19 mouse cellular contexts compared by ENCODE assay signal in the genomic region with DNA sequence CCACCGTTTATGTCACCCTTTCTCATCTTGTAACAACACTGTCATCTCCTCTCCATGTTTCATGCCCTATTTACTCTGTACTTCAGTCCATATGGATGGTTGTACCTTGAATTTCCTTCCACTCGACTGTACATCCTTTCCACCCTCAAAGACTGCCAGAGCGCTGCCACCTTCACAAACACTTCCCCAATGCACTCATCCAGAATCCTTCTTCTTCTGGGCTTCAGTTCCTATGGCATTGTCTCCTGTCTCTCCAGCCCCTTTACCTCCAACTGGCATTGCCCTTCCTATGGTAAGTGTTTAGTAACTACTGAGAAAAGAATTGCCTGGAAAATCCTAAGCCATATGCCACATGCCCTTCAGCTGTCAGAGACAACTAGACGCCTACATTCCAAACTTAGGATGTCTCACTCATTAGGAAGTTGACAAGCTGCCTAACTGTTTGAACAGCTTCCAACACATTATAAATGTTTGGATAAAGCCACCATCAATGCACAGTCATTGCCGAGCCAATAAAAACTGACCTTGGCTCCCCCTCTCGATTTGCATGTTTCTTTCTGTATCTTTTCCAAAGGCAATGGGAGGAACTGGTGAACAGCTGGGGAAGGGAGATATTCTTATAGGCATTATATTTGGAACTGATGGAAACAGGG.
DNase-seq lines count a peak whose midpoint lies in the region; ATAC-seq and TF ChIP-seq lines count a peak whose summit lies in the region.
"Had no signal": no experiment of that assay in that cellular context is flagged by ENCODE, and none has a peak within 500 bp of the region (broad histone marks: within the 10 kb centered on the region; RNA-seq: fewer than 3 reads in every experiment).

No protein-coding gene starts in this region.

- 67% methylated on average over 6 of the region's 6 CpGs for WGBS in hindbrain, postnatal 0 days
- 87% methylated on average over 6 of the region's 6 CpGs for WGBS in hindbrain, embryonic 13.5 days
- WGBS in lung, postnatal 0 days, result 51% methylated on average over 6 of the region's 6 CpGs
- WGBS in lung, adult 2 months, result 61% methylated on average over 6 of the region's 6 CpGs

- H3K36me3 ChIP-seq in hindbrain, postnatal 0 days (ENCODE audit: insufficient read depth, low read length), result no peaks in the 10 kb centered on the region
- H3K36me3 ChIP-seq in hindbrain, embryonic 13.5 days, result no peaks in the 10 kb centered on the region
- no peaks in the 10 kb centered on the region for H3K36me3 ChIP-seq in lung, postnatal 0 days (ENCODE audit: insufficient read depth, low read length)
- H3K36me3 ChIP-seq: G1E; heart, embryonic 13.5 days; limb, embryonic 13.5 days; liver, embryonic 15.5 days; midbrain, embryonic 12.5 days had no signal

- no peak overlapping the region for H3K4me2 ChIP-seq in hindbrain, postnatal 0 days (ENCODE audit: low read depth, low read length)
- no peak overlapping the region for H3K4me2 ChIP-seq in hindbrain, embryonic 13.5 days
- no peak overlapping the region for H3K4me2 ChIP-seq in lung, postnatal 0 days (replicated peaks; ENCODE audit: low read depth, low read length)
- H3K4me2 ChIP-seq: heart, embryonic 13.5 days; limb, embryonic 13.5 days; liver, embryonic 15.5 days; midbrain, embryonic 12.5 days had no signal

- TF ChIP-seq CTCF in hindbrain, postnatal 0 days (IDR thresholded peaks at IDR 0.05; ENCODE audit: low read depth), result no peak
- TF ChIP-seq CTCF in lung, postnatal 0 days (IDR thresholded peaks at IDR 0.05), result no peak
- TF ChIP-seq CTCF in lung, adult 2 months (IDR thresholded peaks at IDR 0.05; ENCODE audit: insufficient read depth, low read length), result no peak

- no peak for TF ChIP-seq POLR2A in lung, adult 2 months (IDR thresholded peaks at IDR 0.05; ENCODE audit: borderline replicate concordance, extremely low read depth, low read depth, low read length)

- no peaks in the 10 kb centered on the region for H3K27me3 ChIP-seq in hindbrain, postnatal 0 days (ENCODE audit: insufficient read depth, low read length)
- H3K27me3 ChIP-seq in hindbrain, embryonic 13.5 days, result no peaks in the 10 kb centered on the region
- H3K27me3 ChIP-seq in lung, postnatal 0 days (replicated peaks; ENCODE audit: insufficient read depth, low read length), result no peaks in the 10 kb centered on the region
- H3K27me3 ChIP-seq: heart, embryonic 13.5 days; limb, embryonic 13.5 days; liver, embryonic 15.5 days; midbrain, embryonic 12.5 days had no signal

- no peak overlapping the region for H3K9ac ChIP-seq in hindbrain, postnatal 0 days (replicated peaks; ENCODE audit: low read length)
- no peak overlapping the region for H3K9ac ChIP-seq in hindbrain, embryonic 13.5 days
- H3K9ac ChIP-seq in lung, postnatal 0 days (replicated peaks; ENCODE audit: low read depth), result no peak overlapping the region
- H3K9ac ChIP-seq: heart, embryonic 13.5 days; limb, embryonic 13.5 days; liver, embryonic 15.5 days; midbrain, embryonic 12.5 days had no signal

- H3K4me1 ChIP-seq in hindbrain, postnatal 0 days (ENCODE audit: insufficient read depth, low read length), result no peaks in the 10 kb centered on the region
- no peaks in the 10 kb centered on the region for H3K4me1 ChIP-seq in hindbrain, embryonic 13.5 days (replicated peaks)
- H3K4me1 ChIP-seq in lung, postnatal 0 days (ENCODE audit: insufficient read depth, low read depth, low read length), result no peaks in the 10 kb centered on the region
- H3K4me1 ChIP-seq in lung, adult 2 months (ENCODE audit: control insufficient read depth, insufficient read depth, low read length), result no peaks in the 10 kb centered on the region
- H3K4me1 ChIP-seq: heart, embryonic 13.5 days; limb, embryonic 13.5 days; liver, embryonic 15.5 days; midbrain, embryonic 12.5 days had no signal

- no peak for TF ChIP-seq EP300 in lung, postnatal 0 days (IDR thresholded peaks at IDR 0.05)

- ATAC-seq in hindbrain, postnatal 0 days, result no peak
- ATAC-seq in hindbrain, embryonic 13.5 days (ENCODE audit: low FRiP score), result no peak
- ATAC-seq in lung, postnatal 0 days, result peak; percentile 40; the same call in 1 of the 2 replicates
- ATAC-seq: inflammation-experienced regulatory T-cells, adult 6 months had no signal

- no peaks in the 10 kb centered on the region for H3K9me3 ChIP-seq in hindbrain, postnatal 0 days (ENCODE audit: low read length)
- H3K9me3 ChIP-seq in hindbrain, embryonic 13.5 days, result no peaks in the 10 kb centered on the region
- H3K9me3 ChIP-seq in lung, postnatal 0 days (ENCODE audit: low read length), result no peaks in the 10 kb centered on the region
- H3K9me3 ChIP-seq: G1E; heart, embryonic 13.5 days; limb, embryonic 13.5 days; liver, embryonic 15.5 days; midbrain, embryonic 12.5 days had no signal

- H3K4me3 ChIP-seq in hindbrain, postnatal 0 days (ENCODE audit: low read length), result no peak overlapping the region
- H3K4me3 ChIP-seq in hindbrain, embryonic 13.5 days, result no peak overlapping the region
- no peak overlapping the region for H3K4me3 ChIP-seq in lung, postnatal 0 days (ENCODE audit: low read depth, low read length)
- no peak overlapping the region for H3K4me3 ChIP-seq in lung, adult 2 months (replicated peaks; ENCODE audit: extremely low read depth, low read depth, low read length)
- H3K4me3 ChIP-seq: erythroblast, embryonic 14.5 days; heart, embryonic 13.5 days; left cerebral cortex, adult 2 months; limb, embryonic 13.5 days; liver, embryonic 15.5 days; midbrain, embryonic 12.5 days had no signal

- H3K27ac ChIP-seq in hindbrain, postnatal 0 days, result no peak overlapping the region
- no peak overlapping the region for H3K27ac ChIP-seq in hindbrain, embryonic 13.5 days
- no peak overlapping the region for H3K27ac ChIP-seq in lung, postnatal 0 days (ENCODE audit: low read length)
- H3K27ac ChIP-seq: heart, embryonic 13.5 days; kidney, postnatal 0 days; left cerebral cortex, adult 2 months; limb, embryonic 13.5 days; liver, embryonic 15.5 days; midbrain, embryonic 12.5 days; stomach, postnatal 0 days had no signal

- DNase-seq in hindbrain, postnatal 0 days (ENCODE audit: low spot score), result peak; percentile 9
- peak; percentile 22 for DNase-seq in lung, postnatal 0 days (ENCODE audit: low spot score)
- no peak for DNase-seq in lung, adult 2 months
- DNase-seq in cerebellum, postnatal 10 days, result peak; percentile 14 to 27
- peak; percentile 13 for DNase-seq in lung, postnatal 14 days
- DNase-seq in gastrocnemius, postnatal 10 days, result no peak
- no peak for DNase-seq in thymus, postnatal 0 days (ENCODE audit: low spot score)
- DNase-seq: thymus, postnatal 25 days had no signal

Comparison
In these comparisons a context has a peak if more than half of its experiments do, and no peak if none do; other contexts are left out.
1. DNase-seq: peak in hindbrain, postnatal 0 days (single experiment), lung, postnatal 0 days (single experiment), cerebellum, postnatal 10 days (2 of 2) and lung, postnatal 14 days (single experiment); none in lung, adult 2 months (single experiment), gastrocnemius, postnatal 10 days (single experiment) and thymus, postnatal 0 days (single experiment).